Mouse (Mus musculus) cerebellum, adult 2 months (tissue): ENCODE results near the gene Scel.

Experiments used
- CTCF ChIP-seq: fragments of 200-500 bp; IDR thresholded peaks from 2 replicates; pipeline ENCODE4 v1.5.1; 2011; ENCODE audit warnings: low read depth, mild to moderate bottlenecking, control low read depth, low read length, moderate library complexity, borderline replicate concordance; ENCODE audit not compliant: insufficient read depth
- POLR2A ChIP-seq: fragments of 200-500 bp; IDR thresholded peaks from 2 replicates; pipeline ENCODE4 v1.6.1; 2011; ENCODE audit warnings: low read length, control low read depth, borderline replicate concordance; ENCODE audit not compliant: insufficient read depth

DNA sequence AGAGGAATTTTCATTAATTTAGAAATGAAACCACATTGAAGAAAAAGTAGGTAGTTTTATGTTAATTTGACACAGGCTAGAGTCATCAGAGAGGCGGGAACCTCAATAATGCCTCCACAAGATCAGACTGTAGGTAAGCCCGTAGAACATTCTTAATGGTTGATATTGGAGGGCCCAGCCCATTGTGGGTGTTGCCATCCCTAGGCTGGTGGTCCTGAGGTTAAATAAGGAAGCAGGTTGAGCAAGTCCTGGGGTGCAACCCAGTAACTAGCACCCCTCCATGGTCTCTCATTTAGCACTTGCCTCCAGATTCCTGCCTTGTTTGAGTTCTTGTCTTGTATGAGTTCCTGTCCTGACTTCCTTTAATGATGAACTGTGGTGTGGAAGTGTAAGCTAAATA is 138.4 kb downstream of the Scel start:
- TF ChIP-seq CTCF (no peak), POLR2A (no peak)
